Mouse (Mus musculus): ENCODE measurements around the gene Pnrc2.

- TF ChIP-seq GATA1 (IDR thresholded peaks at IDR 0.05; ENCODE audit: borderline replicate concordance, low read length) (no peak), FLI1 (IDR thresholded peaks at IDR 0.05; ENCODE audit: low read length) (no peak)
Measured at GRCm38 (mm10) chr4:135877742-135878141, 4.1 kb upstream of the Pnrc2 start.
